Mouse (Mus musculus): ENCODE measurements around the gene Ctnnal1.

DNA sequence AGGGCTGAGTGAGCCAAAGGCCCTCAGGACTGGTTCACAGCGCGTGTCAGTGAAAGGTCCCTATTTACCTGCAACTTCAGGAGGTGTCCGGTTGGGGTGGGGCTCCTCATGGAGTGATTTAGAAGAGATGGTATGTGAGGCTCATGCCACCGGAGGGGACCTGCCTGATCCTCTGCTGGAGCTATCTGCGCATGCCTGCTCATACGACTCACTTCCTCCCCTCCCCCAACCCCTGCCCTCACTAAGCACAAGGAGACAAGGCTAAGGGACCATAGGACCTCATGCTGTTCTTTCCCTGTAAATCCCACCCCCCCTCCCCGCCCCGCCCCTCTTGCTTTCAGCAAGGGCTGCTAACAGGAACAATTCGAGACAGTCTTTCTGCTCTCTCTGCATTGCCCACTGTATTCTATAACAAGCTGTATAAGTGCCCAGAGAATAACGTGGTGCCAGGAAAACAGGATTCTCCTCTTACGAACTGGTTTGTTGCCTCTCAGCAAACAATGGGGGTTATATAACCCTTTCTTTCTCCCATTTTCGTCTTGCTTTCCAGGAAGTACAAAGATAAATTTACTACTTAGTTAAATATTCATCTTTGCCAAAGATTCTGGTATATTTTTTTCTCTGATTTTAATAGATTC lies 19.0 kb downstream of the Ctnnal1 start:
- TF ChIP-seq POLR2A (IDR thresholded peaks at IDR 0.05; ENCODE audit: borderline replicate concordance, insufficient read depth, low read length), result no peak
- TF ChIP-seq CTCF (IDR thresholded peaks at IDR 0.05; ENCODE audit: borderline replicate concordance, insufficient read depth, low read depth, low read length), result no peak

Data from cerebellum, adult 2 months (tissue).